Mouse (Mus musculus) kidney, adult 18-20 months (tissue): Measurements from ENCODE around the gene Ggt1.

Experiments used
- DNase-seq: peaks from one replicate; pipeline ENCODE4 v3.0.0; 2021

The Ggt1 gene

DNA sequence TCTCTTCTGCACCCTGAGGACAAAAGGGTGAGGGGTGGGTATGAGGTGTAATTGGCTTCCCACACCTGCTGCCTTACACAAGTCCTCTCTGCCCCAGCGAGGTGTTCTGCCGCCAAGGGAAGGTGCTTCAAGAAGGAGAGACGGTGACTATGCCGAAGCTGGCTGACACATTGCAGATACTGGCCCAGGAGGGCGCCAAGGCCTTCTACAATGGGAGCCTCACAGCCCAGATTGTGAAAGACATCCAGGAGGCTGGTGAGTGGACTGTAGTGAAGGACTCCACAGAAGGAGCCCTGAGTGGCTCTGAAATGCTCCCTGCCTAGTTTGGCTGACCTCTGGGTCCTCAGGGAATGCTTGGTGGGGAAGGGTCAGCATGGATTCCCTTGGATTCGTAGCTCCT, 17.7 kb downstream of the Ggt1 start:
- no peak for DNase-seq

DNA sequence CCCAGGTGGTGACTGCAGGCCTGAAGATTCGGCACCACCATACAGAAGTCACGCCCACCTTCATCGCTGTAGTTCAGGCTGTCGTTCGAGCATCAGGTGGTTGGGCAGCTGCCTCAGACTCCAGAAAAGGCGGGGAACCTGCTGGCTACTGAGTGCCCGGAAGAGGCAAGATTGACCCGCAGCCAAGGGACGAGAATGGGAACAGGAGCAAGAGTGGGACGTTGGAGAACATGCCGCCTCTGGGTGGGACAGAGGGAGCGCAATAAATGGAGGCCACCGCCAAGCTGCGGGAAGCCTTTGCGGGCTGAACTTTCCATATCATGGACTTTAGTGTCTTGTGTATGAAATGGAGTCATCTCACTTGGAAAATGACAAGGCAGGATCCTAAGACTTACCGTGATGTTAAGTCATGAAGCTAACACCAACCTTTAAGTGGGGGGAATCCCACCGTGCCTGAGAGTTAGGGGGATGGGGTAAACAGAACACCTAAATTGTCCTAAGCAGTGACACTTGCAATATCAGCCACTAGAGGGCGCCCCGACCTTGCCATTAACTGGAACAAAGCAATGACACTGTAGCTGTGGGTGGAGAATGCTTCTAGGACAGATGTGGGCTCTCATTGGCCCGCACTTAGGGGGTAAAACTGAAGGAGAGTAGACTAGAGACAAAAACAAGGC, 24.6 kb downstream of the Ggt1 start:
- DNase-seq, result peak; percentile 88

DNA sequence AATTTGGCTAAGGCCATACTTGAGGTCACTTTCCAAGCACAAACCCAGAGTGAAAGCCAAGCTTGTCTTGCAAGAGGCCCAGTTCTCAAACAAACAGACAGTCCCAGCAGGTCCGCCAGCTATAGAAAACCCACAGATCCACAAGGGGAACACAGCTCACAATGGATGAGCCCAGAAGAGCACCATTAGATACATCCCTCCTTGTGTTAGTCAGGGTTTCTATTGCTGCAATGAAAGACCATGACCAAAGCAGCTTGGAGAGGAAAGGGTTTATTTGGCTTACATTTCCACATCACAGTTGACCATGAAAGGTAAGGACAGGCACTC, 25.1 kb downstream of the Ggt1 start:
- DNase-seq, result no peak

DNA sequence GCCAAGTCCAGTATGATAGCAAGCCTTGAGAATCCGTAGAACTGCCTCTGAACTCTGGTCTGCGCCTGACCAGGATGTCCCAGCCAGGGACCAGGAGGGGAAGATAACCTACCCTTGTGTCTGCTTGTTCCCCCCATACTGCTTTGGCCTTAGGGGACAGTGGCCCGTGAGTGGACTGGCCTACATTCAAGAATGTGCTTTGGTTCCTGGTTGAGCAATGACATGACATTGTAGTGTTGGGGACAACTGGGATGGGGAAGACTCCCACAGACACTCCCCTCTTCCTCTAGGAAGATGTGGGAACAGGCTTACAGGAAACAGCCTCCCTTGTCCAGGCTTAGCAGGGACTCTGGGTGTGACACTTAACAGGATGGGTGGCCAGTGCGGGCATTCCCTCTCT, 26.4 kb downstream of the Ggt1 start:
- DNase-seq, result peak; percentile 36

DNA sequence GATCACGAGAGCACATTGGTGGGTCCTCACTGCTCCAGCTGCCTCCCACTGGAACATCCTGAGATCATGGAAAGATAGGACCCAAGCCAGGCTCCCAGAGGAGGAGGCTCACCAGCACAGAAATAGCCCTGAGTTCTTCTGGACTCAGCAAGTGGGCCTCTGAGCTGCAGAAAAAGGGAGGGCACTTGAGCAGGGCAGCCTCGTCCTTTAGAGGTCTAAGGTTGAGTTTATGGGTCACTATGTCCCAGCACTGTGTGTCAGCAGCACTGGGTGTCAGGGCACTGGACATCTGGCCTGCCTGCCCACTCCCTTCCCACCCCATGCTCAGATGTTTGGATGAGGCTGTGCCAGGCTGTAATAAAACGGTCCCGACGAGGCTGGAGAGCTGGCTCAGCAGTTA, 26.9 kb downstream of the Ggt1 start:
- peak; percentile 46 for DNase-seq

DNA sequence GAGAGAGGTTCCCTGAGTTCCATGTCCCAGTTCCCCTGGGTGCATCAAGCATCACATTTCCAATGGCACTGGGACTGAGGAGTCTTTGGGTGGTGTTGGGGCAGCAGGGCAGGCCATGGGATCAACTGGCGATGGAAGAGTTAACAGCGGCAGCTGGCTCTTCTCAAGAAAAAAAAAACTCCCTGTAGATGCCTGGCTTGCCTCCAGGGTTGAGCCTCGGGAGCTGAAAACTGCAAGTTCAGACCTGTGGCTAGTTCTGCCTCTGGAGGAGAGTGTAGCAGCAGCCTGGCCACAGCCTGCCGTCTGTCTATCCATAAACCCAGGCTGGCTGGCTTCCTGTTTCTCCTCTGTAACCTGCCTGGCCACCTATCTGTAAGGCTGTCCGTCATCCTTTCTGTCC, 27.7 kb downstream of the Ggt1 start, which contains the start of gene Ggt5:
TSS of gene Ggt5 (plus strand) at position 212 of the 400 bp plus-strand sequence.
- DNase-seq, result peak; percentile 64

DNA sequence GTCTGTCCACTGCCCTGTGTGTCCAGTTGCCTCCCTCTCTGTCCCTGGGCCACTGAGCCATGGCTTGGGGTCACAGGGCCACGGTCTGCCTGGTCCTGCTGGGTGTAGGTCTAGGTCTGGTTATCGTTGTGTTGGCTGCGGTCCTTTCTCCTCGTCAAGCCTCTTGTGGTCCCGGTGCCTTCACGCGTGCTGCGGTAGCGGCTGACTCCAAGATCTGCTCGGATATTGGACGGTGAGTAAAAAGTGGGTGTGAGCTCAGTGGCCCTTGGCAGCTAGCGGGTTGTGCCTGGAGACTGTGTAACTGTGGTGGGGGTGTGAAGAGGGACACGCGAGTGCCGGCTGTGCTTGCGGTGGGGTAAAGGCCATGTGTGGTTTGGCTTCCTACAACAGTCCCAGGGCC, 28.2 kb downstream of the Ggt1 start:
- peak; percentile 34 for DNase-seq

DNA sequence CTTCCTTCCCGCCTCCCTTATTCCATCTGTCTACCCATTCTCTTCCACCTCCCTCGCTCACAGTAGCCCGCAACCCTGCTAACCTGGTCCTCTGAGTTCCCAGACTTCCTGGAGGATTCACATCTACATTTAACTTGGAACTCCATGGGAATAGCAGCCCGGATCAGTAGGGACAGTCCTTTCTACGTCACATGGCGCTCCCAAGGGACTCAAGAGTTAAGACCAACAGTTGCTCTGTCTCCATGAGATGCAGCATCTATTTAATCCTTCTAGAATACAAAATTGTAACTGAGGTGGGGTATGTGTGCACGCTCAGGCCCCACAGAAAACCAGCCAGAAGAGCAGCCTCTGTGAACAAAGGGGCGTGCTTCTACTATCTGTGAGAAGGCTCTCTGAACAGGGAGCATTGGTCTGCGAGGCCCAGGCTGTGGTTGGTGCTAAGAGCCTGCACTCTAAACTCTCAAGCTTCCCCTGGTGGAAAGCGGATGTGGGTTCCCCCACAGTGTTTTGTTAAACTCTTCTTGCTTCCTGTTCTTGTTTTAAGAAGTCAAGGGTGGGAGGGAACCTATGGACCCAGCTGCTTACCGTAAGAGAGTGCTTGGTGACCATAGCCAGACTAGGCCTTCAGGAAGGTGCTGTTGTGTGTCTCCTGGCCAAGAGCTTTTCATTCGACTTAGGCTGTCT, 29.9 kb downstream of the Ggt1 start:
- no peak for DNase-seq

DNA sequence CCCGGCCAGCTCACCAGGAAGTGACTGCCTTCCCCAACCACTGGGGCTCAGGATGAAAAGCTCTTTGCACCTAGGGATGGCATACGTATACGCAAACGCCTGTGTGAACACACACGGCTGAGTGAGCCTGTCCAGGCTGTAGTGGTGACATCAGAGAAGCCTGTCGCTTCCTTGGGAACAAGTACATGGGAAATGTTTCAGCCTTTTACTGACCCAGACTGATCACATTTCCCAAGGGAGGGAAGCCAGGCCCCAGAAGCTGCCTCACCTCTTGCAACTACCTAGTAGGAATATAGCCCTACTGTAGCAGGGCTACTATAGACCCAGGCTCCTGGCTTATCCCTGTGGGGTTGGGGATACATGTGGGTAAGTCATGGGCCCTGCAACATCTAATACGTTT, 31.2 kb downstream of the Ggt1 start:
- DNase-seq, result no peak

DNA sequence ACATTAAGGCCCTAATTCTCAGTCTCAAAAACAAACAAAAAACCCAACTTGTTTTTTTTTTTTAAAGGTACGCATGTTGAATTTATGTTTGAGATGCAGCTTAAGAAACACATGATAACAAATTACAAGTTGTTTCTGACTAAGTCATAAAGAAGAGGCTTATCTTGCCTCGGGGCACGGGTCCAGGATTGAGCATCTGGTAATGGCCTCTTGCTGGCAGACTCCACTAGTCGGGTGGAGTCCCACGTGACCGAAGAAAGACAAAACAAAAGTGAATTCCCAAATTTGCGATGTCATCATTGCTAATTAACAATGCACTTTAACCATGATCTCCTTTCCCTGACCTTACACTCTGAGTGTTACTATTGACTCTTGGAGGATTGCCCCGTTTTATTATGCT, 34.6 kb downstream of the Ggt1 start:
- DNase-seq, result peak; percentile 34

DNA sequence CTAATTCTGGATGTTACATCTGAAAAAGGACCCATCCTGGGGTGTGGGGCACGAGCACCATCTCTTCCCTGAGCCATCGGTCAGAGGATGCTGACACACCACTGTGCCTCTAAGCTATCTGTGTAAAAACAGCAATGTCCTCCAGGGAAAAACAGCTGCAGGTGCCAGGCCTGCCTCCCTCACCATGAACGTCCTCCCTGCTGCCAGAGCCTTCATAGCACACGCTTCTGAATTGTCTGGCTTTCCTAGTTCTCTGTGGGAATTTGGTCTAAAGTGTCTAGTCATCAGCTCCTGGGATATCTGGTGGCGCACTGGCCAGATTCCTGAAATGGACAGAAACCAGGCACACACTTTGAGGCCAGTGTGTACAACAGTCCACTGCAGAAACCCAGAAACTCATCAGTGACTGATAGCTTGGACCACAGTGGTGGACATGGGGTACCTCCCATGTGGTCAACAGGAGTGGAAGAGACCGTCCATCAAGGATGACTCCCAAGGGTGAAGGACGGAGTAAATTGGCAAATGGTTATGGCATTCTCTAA, 38.9 kb downstream of the Ggt1 start:
- DNase-seq, result no peak

DNA sequence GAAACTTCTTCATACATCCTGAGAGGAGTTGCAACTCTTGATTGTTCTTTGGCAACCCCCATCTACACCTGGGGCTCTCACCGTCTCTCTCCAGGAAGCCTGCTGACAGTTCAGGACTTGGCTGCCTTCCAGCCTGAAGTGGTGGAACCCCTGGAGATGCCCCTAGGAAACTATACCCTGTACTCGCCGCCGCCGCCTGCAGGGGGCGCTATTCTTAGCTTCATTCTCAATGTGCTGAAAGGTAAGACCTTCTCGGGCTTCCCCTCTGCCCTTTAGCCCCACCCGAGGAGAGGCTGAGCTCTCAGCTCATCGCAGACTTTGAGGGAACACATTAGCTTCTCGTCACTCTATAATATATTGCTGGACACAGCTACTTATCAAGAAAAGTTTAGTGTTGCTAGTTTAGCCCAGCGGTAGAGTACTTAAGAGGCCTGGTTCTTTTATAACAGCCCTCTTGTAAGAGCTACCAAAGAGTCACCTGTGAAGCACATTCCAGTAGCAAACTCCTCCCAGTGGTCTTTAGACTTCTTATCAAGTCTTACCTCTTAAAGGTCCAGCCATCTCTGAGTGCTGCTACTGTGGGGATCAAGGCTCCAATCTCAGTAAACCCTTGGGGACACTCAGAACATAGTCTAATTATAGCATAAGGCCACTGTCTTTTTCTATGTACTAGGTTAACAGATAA, 43.9 kb downstream of the Ggt1 start:
- DNase-seq, result no peak

DNA sequence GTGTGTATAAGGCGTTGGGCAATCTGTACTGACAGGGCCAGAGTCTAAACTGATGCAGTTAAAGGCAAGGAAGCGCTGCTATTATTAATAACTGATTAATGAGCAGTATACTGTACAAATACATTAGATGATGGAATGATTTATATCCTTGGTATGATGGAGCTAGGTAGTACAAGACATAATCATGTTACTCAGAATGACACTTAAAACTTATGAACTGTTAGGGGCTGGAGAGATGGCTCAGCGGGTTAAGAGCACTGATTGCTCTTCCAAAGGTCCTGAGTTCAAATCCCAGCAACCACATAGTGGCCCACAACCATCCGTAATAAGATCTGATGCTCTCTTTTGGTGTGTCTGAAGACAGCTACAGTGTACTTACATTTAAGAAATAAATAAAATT, 45.8 kb downstream of the Ggt1 start:
- DNase-seq, result no peak

DNA sequence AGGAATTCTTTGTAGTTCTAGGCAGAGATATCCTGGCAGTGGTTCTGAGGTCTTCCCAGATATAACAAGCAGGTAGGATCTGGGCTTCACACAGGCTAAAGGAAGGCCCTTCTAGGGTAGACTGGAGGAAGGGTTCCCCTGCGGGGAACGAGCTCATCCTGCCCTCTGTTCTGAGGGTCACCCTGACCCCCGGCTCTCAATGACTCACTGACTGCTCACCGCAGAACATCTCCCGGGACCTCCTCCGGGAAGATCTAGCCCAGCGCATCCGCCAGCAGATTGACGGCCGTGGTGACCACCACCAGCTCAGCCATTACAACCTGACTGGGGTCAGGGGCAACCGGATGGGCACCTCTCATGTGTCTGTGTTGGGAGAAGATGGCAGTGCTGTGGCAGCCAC, 47.6 kb downstream of the Ggt1 start:
- DNase-seq, result no peak

DNA sequence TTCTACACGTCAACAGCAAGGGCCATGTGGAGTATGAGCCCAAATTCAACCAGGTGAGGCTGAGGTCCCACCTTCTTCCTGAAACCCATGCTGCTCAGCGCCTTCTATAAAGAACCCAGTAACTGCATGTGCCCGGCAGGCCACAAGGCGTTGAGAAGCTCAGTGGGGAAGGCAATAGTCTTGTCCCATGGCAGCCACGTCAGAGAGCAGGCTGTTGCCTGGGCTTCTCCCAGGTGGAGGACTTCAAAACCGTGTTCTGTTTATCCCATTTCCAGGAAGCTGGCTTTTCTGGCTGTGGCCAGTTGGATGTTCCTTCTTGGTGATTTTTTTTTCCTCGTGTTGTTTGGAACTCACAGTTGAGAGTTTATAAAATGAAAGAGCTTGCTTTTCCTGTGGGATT, 49.1 kb downstream of the Ggt1 start:
- DNase-seq, result no peak

DNA sequence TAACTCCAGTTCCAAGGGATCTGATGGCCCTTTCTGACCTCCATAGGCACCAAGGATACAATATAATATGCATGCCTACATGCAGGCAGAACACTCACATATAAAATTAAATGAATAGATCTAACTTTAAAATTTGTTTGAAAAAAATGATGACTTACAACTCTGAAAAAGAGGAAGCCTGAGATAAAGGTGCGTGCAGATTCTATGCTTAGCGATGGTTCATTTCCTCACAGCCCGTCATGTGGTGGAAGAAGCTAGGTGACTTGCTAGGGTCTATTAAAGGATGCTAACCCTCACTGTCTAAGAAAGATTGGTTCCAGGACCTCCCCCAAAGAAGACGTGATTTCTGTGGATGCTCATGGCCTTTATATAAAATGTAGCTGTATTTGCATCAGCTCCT, 54.6 kb downstream of the Ggt1 start:
- DNase-seq, result no peak

DNA sequence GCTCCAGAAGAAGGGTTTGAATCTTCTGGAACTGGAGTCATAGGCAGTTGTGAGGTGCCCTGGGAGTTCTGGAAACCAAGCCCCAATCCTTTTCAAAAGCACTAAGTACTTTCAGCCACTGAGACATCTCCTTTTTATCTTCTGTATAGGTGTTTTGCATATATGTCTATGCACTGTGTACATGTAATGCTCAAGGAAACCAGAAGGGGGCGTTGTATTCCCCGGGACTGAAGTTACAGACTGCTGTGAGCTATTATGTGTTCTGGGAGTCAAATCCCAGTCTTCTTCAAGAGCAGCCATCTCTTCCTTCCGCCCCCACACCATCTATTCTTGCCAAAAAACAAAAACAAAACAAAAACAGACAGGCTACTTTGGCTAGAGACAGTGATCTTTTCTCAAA, 59.4 kb downstream of the Ggt1 start:
- no peak for DNase-seq

DNA sequence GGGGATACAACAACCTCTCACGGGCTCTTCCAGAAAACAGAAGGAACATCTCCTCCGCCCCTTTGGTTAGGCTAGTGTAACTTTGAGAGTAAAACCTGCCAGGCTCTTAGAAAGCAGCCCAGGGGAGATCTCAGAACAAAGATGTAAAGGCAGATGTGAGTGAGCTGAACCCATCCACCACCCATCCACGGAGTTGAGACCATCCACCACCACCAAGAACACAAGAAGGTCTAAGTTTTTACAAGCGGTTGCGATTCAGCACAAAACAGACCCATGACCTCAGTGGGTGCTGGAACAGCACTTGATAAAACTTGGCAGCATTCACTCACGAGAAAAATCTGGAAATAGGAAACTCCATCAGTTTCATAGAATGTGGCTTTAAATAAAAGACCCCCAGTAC, 64.5 kb downstream of the Ggt1 start:
- no peak for DNase-seq

DNA sequence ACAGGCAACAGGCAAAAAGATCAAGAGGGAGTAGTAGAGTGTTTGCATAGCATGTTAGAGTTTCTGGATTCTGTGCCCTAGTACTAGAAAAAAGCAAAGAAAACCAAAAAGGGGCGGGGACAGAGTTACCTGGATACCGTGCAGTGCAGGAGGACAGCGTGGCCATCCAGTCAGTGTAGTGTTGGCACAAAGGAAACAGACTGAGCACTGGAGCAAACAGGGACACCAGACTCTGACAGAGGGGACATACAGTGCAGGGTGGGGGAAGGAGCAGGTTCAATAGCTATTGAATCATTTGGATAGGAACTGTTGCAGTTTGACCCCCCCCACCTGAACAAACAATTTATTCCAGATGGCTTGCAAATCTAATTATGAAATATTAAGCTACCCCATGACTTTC, 65.6 kb downstream of the Ggt1 start:
- no peak for DNase-seq

DNA sequence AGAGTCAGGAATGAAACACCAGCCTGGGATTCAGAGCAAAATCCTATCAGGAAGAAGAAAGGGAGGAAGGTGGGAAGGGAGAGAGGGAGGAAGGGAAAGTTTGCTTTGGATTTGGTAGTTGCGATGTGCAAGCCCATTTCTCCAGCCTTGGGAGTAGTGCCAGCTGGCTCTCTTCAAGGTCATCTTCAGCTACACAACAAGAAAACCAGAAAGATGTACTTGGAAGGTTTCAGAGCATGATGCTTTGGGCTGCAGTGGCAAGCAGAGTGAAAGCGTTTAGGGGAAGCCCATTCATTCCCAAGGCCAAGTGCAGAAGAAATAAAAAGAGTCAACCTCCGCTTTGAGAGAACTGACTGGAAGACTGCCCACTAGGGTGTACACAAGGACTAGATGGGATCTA, 66.1 kb downstream of the Ggt1 start:
- DNase-seq, result no peak

DNA sequence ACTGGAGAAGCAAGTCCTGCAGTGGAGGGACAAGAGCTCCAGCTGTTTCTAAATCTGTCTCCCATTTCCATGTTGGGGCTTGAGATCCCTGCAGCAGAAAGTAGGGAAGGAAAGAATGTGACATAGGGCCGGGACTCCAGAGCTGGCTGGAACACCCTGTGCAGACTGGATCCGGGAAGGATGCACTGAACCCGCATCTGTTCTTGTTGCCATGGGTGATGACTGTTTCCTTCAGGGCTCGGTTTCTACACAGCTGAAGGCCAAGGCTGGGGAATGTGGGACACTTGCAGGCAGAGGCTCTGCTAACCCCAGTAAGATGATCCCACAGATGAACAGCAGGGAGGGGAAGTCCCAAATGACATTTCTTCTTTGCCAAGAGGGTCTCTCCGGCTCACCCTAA, 71.2 kb downstream of the Ggt1 start:
- DNase-seq, result no peak

DNA sequence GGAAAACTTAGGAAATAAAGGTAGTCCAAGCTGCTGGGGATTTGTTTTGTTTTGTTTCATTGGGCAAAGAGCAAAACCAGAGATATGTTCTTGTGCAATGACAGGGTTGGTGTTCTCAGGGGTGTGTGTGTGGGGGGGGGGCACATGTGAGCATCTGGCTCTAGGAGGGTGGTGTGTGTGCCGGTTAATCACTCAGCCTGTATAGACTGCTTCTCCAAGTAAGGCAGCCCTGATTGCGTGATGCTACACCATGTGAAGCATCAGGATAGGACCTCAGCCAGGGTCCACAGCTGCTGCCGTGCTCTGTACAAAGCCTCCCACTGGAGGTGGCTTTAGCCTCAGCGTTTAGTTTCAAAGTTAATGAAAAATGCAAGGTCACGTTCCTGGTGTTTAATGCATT, 71.6 kb downstream of the Ggt1 start:
- no peak for DNase-seq

DNA sequence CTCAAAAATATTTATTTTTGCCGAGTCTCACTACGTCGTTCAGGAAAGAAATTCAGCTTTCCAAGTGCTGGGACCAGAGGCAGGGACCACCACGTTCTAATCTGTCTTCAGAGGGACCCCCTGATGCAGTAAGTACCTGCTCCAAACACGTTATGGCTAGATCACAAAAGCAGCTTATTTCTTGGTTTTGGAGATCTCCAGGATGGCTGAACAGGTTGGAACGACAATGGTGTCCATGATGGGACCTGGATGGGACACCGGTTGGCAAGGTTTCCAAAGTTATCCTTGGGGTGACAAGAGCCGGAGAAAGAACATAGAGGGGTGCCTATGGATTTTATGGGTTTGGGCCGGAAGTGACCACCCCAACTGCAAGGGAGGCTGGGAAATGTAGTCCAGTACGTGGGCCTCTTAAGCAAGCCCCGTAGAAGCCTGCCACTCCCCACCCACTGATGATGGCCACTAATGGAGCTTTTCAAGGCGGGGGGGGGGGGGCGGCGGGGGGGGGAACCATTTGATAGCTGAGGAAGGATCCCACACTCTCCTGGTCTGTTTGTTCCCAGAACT, 72.3 kb downstream of the Ggt1 start:
- no peak for DNase-seq

DNA sequence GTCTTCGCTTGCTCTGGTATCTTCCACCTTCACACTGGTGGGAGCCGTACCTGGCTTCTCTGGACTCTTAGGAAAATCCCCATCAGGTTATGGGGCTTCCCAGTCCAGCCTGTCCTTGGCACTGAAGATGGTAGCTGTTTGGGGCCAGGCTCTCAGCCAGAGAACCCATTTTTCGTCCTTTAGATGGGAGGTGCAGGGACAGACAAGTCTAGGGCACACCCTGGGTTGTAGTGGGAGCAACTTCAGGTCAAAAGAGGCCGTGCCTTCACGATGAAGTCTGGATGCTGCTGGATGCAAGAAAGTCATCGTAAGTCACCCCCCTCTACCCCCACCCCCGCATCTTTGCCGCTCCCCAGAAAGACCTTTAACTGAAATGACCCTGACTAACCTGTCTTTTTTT, 73.2 kb downstream of the Ggt1 start:
- DNase-seq, result no peak
